Mouse (Mus musculus) embryonic fibroblast, embryonic 13.5 days (primary cell): Measurements from ENCODE around the gene Hrh3. TPM values are rescaled to one million over a fixed set of nuclear protein-coding genes. Genes with fewer than 3 reads are reported as not detected.

ENCODE experiments used
- H3K27ac ChIP-seq: 2 replicates; pipeline ENCODE4 v1.5.1; 2012; ENCODE audit warnings: low read length, control low read depth, inconsistent platforms; ENCODE audit not compliant: insufficient read depth
- H3K4me1 ChIP-seq: 2 replicates; pipeline ENCODE4 v1.6.1; 2011; ENCODE audit warnings: low read length; ENCODE audit not compliant: control insufficient read depth, insufficient read depth
- H3K4me3 ChIP-seq: 2 replicates; pipeline ENCODE4 v1.5.1; 2011; ENCODE audit warnings: mild to moderate bottlenecking, control low read depth, low read length; ENCODE audit not compliant: insufficient read depth
- CTCF ChIP-seq: IDR thresholded peaks from 2 replicates; pipeline ENCODE4 v1.5.1; 2011; ENCODE audit warnings: mild to moderate bottlenecking, control low read depth, low read length, moderate library complexity, borderline replicate concordance; ENCODE audit not compliant: insufficient read depth
- POLR2A ChIP-seq: IDR thresholded peaks from 2 replicates; pipeline ENCODE4 v1.6.1; 2011; ENCODE audit warnings: low read depth, mild to moderate bottlenecking, control low read depth, low read length, moderate library complexity
- polyA plus RNA-seq: library from polyadenylated mRNA; stranded (reverse); fragments of >200 nt; gene quantifications from 2 replicates; pipeline ENCODE4 v1.2.4, GENCODE M21; 2011; ENCODE audit warnings: low read depth; ENCODE audit not compliant: missing spikeins, insufficient read length

Hrh3 gene
- polyA plus RNA-seq = not detected in 2 replicates

DNA sequence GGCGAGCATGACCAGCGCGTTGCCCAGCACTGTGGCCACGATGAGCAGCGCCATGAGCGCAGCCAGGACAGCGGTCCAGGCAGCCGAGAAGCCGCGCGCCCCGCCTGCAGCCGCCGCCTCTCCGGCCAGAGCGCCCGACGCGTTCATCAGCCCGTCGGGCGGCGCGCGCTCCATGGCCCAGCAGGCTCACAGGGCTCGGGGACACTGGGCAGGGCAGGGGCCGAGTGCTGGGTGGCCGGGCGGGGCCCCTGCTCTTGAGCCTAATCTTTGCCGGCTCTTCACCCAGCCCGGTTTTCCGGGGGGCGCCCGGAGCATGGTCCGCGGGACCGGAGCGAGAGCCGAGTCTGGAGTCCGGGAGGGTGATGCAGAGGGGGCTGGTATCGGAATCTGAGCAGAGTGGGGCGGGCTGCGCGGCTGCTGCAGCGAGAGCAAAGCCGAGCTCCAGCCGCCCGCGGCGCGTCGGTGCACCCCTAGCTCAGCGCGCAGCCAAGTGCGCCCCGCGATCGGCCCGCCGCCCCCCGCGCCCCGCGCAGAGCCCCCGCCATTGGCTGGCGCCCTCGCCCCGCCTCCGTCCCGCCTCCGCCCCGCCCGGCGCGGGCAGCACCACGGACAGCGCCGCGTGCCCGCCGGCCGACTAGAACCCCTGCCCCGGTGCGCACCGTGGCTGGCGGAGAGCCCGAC lies at the start of gene Hrh3:
TSS of gene Hrh3 (minus strand) at position 511 of the 681 bp plus-strand sequence.
- Histone ChIP-seq H3K4me3 (peak within 1 kb of the TSS; percentile 39; the same call in 1 of the 2 replicates), H3K4me1 (no peaks in the 10 kb centered on the region), H3K27ac (no peak within 1 kb of the TSS)
- TF ChIP-seq POLR2A (no peak), CTCF (no peak)

DNA sequence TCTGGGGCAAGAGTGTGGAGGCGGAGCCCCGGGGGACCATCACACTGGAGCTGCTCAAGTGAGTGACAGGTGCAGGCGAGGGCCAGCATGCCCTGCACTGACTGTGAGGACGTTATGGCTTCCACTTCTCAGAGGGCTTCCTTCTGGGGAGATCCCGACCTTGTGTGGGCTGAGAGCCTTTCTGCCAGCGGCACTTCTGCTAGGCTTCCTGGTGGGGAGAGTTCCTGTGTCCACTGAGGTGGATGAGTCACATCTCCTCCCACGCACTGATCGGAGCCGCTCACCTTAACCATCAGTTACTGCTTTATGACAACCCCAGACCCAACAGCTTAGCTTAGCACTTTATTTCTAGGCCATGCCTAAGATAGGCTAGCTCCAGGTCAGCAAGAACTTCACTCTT lies 44.3 kb upstream of the Hrh3 start:
- Histone ChIP-seq H3K4me1 (no peaks in the 10 kb centered on the region), H3K27ac (no peak overlapping the region), H3K4me3 (no peak overlapping the region)
- TF ChIP-seq CTCF (no peak), POLR2A (no peak)

DNA sequence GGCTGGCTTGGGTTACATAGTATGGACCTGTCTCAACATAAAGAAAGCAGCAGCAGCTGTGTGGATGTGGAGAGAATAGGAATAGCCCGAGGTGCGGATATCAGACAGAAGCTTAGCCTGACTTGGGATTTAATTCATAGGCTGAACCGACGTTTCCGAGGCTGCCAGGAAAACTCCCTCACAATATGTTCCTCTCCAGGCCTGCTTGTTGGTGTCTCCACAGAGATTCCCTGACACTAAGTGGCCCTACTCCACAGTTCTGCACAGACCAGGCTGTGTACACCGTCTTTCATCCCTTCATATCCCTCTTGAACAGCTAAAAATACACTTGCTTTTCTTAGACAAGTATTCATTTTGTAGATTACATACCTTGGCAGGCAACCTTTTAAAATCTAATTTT lies 43.1 kb upstream of the Hrh3 start:
- Histone ChIP-seq H3K27ac (no peak overlapping the region), H3K4me1 (no peaks in the 10 kb centered on the region), H3K4me3 (no peak overlapping the region)
- no peak for TF ChIP-seq POLR2A
- no peak for TF ChIP-seq CTCF

DNA sequence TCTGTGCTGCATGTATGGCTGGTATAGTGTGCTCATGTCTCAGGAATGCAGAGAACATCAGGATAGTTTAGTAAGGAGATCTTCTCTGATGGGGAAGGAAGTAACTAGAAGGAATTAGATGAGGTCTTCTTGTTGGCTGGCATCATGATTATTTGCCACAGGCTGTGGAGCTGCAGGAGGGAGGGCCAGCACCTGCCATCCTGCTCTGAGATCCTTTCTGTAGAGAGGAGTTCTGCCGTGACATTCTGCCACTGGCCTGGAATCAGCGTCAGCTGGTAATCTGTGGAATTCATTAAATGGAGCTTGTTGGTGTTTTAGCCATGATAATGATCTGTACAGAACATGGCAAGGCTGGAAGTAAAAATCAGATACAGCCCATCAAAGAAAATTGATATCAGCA lies 41.8 kb upstream of the Hrh3 start:
- Histone ChIP-seq H3K27ac (no peak overlapping the region), H3K4me1 (no peaks in the 10 kb centered on the region), H3K4me3 (no peak overlapping the region)
- TF ChIP-seq POLR2A (no peak), CTCF (no peak)

DNA sequence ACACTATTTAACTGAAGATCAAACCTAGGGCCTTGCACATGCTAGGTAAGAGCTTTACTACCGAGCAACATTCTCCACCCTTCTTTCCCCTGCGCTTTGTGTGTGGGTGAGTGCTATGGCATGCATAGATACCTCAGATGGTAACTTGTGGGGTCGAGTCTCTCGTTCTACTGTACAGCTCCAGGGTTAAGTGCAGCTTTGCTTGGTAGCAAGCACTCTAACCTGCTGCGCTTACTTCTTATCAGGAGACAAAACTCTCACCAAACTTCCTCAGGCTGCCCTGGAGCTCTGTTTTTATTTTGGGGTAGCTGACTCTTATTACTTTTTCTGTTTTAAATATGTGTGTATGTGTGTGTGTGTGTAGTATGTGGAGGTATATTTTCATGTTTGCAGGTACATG lies 31.1 kb upstream of the Hrh3 start:
- Histone ChIP-seq H3K4me1 (no peaks in the 10 kb centered on the region), H3K27ac (no peak overlapping the region), H3K4me3 (no peak overlapping the region)
- no peak for TF ChIP-seq CTCF
- no peak for TF ChIP-seq POLR2A

DNA sequence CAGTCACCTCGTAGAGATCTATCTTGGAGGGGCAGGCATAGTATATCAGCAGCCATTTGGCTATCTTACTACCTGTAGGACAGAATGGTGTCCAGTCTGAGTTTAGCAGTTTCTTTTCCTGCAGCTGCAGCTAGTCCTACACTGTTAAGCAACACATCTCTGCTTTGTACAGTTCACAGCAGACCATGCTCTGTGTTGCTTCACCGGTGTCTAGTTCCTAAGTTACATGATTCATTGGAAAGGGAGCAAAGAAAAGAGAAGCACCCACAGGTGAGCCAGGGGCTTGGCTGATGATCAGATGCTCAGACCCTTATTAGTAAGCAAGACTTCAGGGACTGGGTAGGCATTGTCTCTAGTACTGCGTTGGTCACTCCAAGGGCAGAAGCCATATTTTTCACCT lies 29.6 kb upstream of the Hrh3 start:
- no peak for TF ChIP-seq POLR2A
- no peak for TF ChIP-seq CTCF
- Histone ChIP-seq H3K27ac (no peak overlapping the region), H3K4me3 (no peak overlapping the region), H3K4me1 (no peaks in the 10 kb centered on the region)

DNA sequence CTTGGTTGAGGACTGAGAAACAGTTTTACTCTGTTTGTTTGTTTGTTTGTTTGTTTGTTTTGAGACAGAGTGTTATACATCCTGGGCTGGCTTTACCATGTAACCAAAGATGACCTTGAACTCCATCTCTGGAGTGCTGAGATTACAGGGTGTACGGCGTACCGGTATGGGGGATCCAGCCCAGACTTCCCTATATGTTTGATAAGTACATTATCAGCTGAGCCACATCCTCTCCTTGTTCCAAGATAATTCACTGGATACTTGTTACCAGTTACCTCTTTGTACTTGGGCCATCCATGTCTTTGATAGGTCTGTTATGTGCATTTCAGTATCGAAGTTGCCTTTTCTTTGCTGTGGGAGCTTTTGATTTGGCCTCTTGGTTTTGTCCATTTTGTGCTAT lies 28.9 kb upstream of the Hrh3 start:
- H3K4me3 ChIP-seq = no peak overlapping the region
- no peak overlapping the region for H3K27ac ChIP-seq
- H3K4me1 ChIP-seq = no peaks in the 10 kb centered on the region
- TF ChIP-seq CTCF (no peak), POLR2A (no peak)

DNA sequence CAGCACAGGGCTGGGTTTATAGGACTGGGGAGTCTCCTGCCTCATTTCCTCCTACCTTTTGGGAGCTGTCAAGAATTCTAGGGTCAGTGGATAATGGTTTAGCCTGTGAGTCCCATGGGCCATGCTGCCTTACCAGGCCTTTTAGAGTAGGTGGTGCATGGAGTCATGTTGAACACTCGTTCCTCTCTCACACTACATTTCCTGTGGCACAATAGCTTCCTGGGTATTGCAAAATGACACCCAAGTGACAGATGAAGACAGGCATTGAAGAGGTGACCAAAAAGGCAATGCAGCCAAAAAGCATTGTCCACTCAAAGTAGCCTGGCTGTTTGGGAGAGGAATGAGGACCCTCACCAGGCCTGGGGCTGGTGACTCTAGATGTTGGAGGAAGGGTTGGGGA lies 23.4 kb upstream of the Hrh3 start:
- peaks cover 2% of the 10 kb centered on the region; the same call in 1 of the 2 replicates for H3K4me1 ChIP-seq
- no peak for TF ChIP-seq CTCF
- TF ChIP-seq POLR2A = no peak

DNA sequence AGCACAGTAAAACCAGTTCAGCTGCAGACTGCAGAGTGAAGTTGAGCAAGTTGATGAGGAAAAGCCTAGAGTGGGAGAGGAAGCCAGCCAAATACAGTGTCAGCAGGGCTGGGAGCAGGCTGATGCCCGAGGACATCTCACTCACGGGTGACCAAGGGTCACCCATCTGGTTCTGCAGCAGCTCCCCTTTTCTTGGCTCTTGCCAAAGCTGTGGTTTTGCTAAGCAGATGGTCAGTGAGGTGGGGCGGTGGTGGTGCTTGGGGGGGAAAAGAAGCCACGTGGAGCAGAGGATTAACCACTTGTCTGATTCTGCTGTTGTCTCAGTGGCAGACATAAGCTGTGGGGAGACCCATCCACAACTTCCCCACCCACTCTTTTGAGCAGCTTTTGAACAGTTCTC lies 21.9 kb upstream of the Hrh3 start:
- no peak overlapping the region for H3K4me3 ChIP-seq
- H3K27ac ChIP-seq = no peak overlapping the region
- TF ChIP-seq POLR2A = no peak
- TF ChIP-seq CTCF = no peak
- peaks cover 2% of the 10 kb centered on the region; the same call in 1 of the 2 replicates for H3K4me1 ChIP-seq

More for the DNA sequence above, 23.4 kb upstream of the Hrh3 start:
- Histone ChIP-seq H3K27ac (no peak overlapping the region), H3K4me3 (no peak overlapping the region)

DNA sequence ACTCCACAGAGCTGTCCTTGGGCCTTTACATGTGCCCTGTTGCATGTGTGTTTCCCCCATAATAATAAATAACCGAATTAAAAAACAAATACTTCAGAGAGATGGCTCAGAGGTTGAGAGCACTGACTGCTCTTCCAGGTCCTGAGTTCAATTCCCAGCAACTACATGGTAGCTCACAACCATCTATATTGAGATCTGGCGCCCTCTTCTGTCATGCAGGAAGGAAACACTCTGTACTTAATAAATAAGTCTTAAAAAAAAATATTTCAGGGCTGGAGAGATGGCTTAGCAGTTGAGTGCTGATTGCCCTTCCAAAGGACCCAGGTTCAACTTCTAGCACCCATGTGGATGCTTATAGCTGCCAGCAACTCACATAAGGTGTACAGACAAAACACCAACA lies 19.9 kb upstream of the Hrh3 start:
- Histone ChIP-seq H3K27ac (no peak overlapping the region), H3K4me1 (peaks cover 5% of the 10 kb centered on the region), H3K4me3 (no peak overlapping the region)
- TF ChIP-seq CTCF (no peak), POLR2A (no peak)
